Mouse (Mus musculus): ENCODE results near the gene Sertad2. TPM values are rescaled to one million over a fixed set of nuclear protein-coding genes. Genes with fewer than 3 reads are reported as not detected.
A peak's percentile ranks its signal among the peaks of the same experiment; 100 is the strongest.

Gene Sertad2
- total RNA-seq (2014; fragmentation: Nextera tagmentation) (17.6 and 30.8 TPM in 2 replicates), total RNA-seq (2017) (8.4 and 9.2 TPM in 2 replicates), polyA plus RNA-seq (2012) (21.4 and 22.2 TPM in 2 replicates)

- H3K36me3 ChIP-seq (replicated peaks): peaks cover 3% of the 10 kb centered on the region
- no peak for TF ChIP-seq GATA1 (IDR thresholded peaks at IDR 0.05; ENCODE audit: borderline replicate concordance, low read length)
- TF ChIP-seq POLR2AphosphoS5 (IDR thresholded peaks at IDR 0.05; ENCODE audit: insufficient replicate concordance, low read depth, low read length): no peak
- TF ChIP-seq GATA2 (IDR thresholded peaks at IDR 0.05; ENCODE audit: borderline replicate concordance, low read depth, low read length): no peak
- TF ChIP-seq TAL1 (conservative IDR thresholded peaks at IDR 0.05; ENCODE audit: low read depth, low read length): no peak
- H3K27me3 ChIP-seq (ENCODE audit: insufficient read depth, low read length): no peaks in the 10 kb centered on the region
- H3K4me3 ChIP-seq (ENCODE audit: low read depth, low read length): peak within 1 kb of the TSS; percentile 93
- peaks cover 34% of the 10 kb centered on the region for H3K4me1 ChIP-seq (ENCODE audit: insufficient read depth, low read depth, low read length)
- ATAC-seq (ENCODE audit: extremely low read depth, insufficient number of reproducible peaks, low FRiP score, poor library complexity, severe bottlenecking) (peak; percentile 94), DNase-seq (ENCODE audit: low spot score) (peak; percentile 98)
- H3K9me3 ChIP-seq (replicated peaks): no peaks in the 10 kb centered on the region
Measured at GRCm38 (mm10) chr11:20542739-20543452, at the start of gene Sertad2. Sertad2 (plus strand) TSS chr11:20543253.

- ATAC-seq (ENCODE audit: extremely low read depth, insufficient number of reproducible peaks, low FRiP score, poor library complexity, severe bottlenecking) (no peak), DNase-seq (ENCODE audit: low spot score) (no peak)
- Histone ChIP-seq H3K4me3 (ENCODE audit: low read depth, low read length) (no peak overlapping the region), H3K4me1 (ENCODE audit: insufficient read depth, low read depth, low read length) (no peaks in the 10 kb centered on the region), H3K36me3 (replicated peaks) (no peaks in the 10 kb centered on the region), H3K27me3 (ENCODE audit: insufficient read depth, low read length) (peaks cover 16% of the 10 kb centered on the region), H3K9me3 (replicated peaks) (no peaks in the 10 kb centered on the region)
- no peak for TF ChIP-seq GATA2 (IDR thresholded peaks at IDR 0.05; ENCODE audit: borderline replicate concordance, low read depth, low read length)
Measured at GRCm38 (mm10) chr11:20493922-20494626, 49.0 kb upstream of the Sertad2 start.

DNA sequence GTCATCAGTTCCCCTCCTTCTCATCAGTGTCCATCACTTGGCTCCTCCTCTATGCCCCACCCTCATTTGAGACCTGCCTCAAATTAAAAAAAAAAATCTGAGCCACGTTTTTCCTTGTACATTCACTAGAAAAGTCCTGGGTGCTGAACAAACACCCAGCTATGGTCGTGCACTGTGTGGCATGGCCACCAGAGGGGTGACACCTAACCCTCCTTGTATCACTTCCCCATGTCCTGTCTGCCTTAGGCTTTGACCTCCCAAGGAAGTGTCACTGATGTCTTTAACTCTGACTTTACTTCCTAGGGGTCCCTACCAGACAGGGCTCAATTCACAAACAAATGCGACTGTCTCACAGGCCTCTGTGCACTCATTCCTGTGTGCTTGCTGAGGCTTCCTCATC, 42.5 kb upstream of the Sertad2 start:
- H3K4me3 ChIP-seq (ENCODE audit: low read depth, low read length): no peak overlapping the region
- no peak for ATAC-seq (ENCODE audit: extremely low read depth, insufficient number of reproducible peaks, low FRiP score, poor library complexity, severe bottlenecking)
- H3K4me1 ChIP-seq (ENCODE audit: insufficient read depth, low read depth, low read length): no peaks in the 10 kb centered on the region
- no peak for TF ChIP-seq POLR2AphosphoS5 (IDR thresholded peaks at IDR 0.05; ENCODE audit: insufficient replicate concordance, low read depth, low read length)
- no peak for TF ChIP-seq GATA1 (IDR thresholded peaks at IDR 0.05; ENCODE audit: borderline replicate concordance, low read length)
- no peak for TF ChIP-seq TAL1 (conservative IDR thresholded peaks at IDR 0.05; ENCODE audit: low read depth, low read length)
- no peak for TF ChIP-seq CTCF (IDR thresholded peaks at IDR 0.05; ENCODE audit: low read depth, low read length)
- TF ChIP-seq GATA2 (IDR thresholded peaks at IDR 0.05; ENCODE audit: borderline replicate concordance, low read depth, low read length): no peak
- no peaks in the 10 kb centered on the region for H3K36me3 ChIP-seq (replicated peaks)
- no peak for DNase-seq (ENCODE audit: low spot score)
- peaks cover 12% of the 10 kb centered on the region; the same call in 1 of the 2 replicates for H3K27me3 ChIP-seq (ENCODE audit: insufficient read depth, low read length)
- no peaks in the 10 kb centered on the region for H3K9me3 ChIP-seq (replicated peaks)

- H3K4me3 ChIP-seq (ENCODE audit: low read depth, low read length): no peak overlapping the region
Measured at GRCm38 (mm10) chr11:20501160-20501955, 41.7 kb upstream of the Sertad2 start.

GRCm38 (mm10) chr11:20513574-20513973, 29.5 kb upstream of the Sertad2 start:
- ATAC-seq (ENCODE audit: extremely low read depth, insufficient number of reproducible peaks, low FRiP score, poor library complexity, severe bottlenecking): no peak
- no peak for DNase-seq (ENCODE audit: low spot score)
- Histone ChIP-seq H3K9me3 (replicated peaks) (no peaks in the 10 kb centered on the region), H3K4me1 (ENCODE audit: insufficient read depth, low read depth, low read length) (no peaks in the 10 kb centered on the region), H3K4me3 (ENCODE audit: low read depth, low read length) (no peak overlapping the region), H3K36me3 (replicated peaks) (no peaks in the 10 kb centered on the region), H3K27me3 (ENCODE audit: insufficient read depth, low read length) (0 out of 2 replicates have a peak, but pooled peaks cover 6% of the 10 kb centered on the region)
- TF ChIP-seq CTCF (IDR thresholded peaks at IDR 0.05; ENCODE audit: low read depth, low read length) (no peak), GATA2 (IDR thresholded peaks at IDR 0.05; ENCODE audit: borderline replicate concordance, low read depth, low read length) (no peak), GATA1 (IDR thresholded peaks at IDR 0.05; ENCODE audit: borderline replicate concordance, low read length) (no peak), POLR2AphosphoS5 (IDR thresholded peaks at IDR 0.05; ENCODE audit: insufficient replicate concordance, low read depth, low read length) (no peak), TAL1 (conservative IDR thresholded peaks at IDR 0.05; ENCODE audit: low read depth, low read length) (no peak)

More at GRCm38 (mm10) chr11:20501160-20501955, 41.7 kb upstream of the Sertad2 start:
- Histone ChIP-seq H3K9me3 (replicated peaks) (no peaks in the 10 kb centered on the region), H3K36me3 (replicated peaks) (no peaks in the 10 kb centered on the region), H3K27me3 (ENCODE audit: insufficient read depth, low read length) (peaks cover 16% of the 10 kb centered on the region), H3K4me1 (ENCODE audit: insufficient read depth, low read depth, low read length) (no peaks in the 10 kb centered on the region)
- DNase-seq (ENCODE audit: low spot score) (no peak), ATAC-seq (ENCODE audit: extremely low read depth, insufficient number of reproducible peaks, low FRiP score, poor library complexity, severe bottlenecking) (no peak)
- TF ChIP-seq GATA1 (IDR thresholded peaks at IDR 0.05; ENCODE audit: borderline replicate concordance, low read length) (no peak), GATA2 (IDR thresholded peaks at IDR 0.05; ENCODE audit: borderline replicate concordance, low read depth, low read length) (no peak), CTCF (IDR thresholded peaks at IDR 0.05; ENCODE audit: low read depth, low read length) (no peak), TAL1 (conservative IDR thresholded peaks at IDR 0.05; ENCODE audit: low read depth, low read length) (no peak), POLR2AphosphoS5 (IDR thresholded peaks at IDR 0.05; ENCODE audit: insufficient replicate concordance, low read depth, low read length) (no peak)

DNA sequence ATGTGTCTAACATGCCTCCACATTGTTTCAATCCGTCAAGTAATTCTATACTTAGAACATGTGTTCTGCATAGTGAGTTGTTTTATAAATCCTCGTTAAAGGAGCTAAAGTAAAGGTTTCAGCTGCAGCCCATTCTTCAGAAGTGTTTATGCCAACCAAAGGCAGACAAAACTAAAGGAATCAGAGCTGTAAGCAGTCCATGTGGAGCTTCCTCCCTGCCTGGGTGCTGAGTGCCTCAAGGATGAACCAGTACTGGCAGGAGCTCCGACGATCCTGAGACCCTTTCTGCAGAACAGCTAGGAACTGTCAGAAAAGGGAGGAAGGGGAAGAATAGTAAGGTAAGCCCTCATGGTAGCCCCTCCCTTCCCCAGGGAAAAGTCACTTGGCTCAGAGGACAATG, 28.3 kb upstream of the Sertad2 start:
- DNase-seq (ENCODE audit: low spot score): no peak
- Histone ChIP-seq H3K27me3 (ENCODE audit: insufficient read depth, low read length) (0 out of 2 replicates have a peak, but pooled peaks cover 6% of the 10 kb centered on the region), H3K9me3 (replicated peaks) (no peaks in the 10 kb centered on the region), H3K4me3 (ENCODE audit: low read depth, low read length) (no peak overlapping the region), H3K4me1 (ENCODE audit: insufficient read depth, low read depth, low read length) (no peaks in the 10 kb centered on the region), H3K36me3 (replicated peaks) (no peaks in the 10 kb centered on the region)
- no peak for ATAC-seq (ENCODE audit: extremely low read depth, insufficient number of reproducible peaks, low FRiP score, poor library complexity, severe bottlenecking)
- TF ChIP-seq POLR2AphosphoS5 (IDR thresholded peaks at IDR 0.05; ENCODE audit: insufficient replicate concordance, low read depth, low read length) (no peak), GATA2 (IDR thresholded peaks at IDR 0.05; ENCODE audit: borderline replicate concordance, low read depth, low read length) (no peak), CTCF (IDR thresholded peaks at IDR 0.05; ENCODE audit: low read depth, low read length) (no peak), GATA1 (IDR thresholded peaks at IDR 0.05; ENCODE audit: borderline replicate concordance, low read length) (no peak), TAL1 (conservative IDR thresholded peaks at IDR 0.05; ENCODE audit: low read depth, low read length) (no peak)
